Mouse (Mus musculus) heart, embryonic 15.5 days (tissue): ENCODE measurements around the gene Prrt4. TPM values are rescaled to one million over a fixed set of nuclear protein-coding genes. Genes with fewer than 3 reads are reported as not detected.

ENCODE experiments used
- ATAC-seq: fragments of 200-750 bp; cut with Nextera tagmentation; replicated peaks from 2 replicates; pipeline ENCODE4 v1.8.0; 2017; ENCODE audit warnings: low read depth, moderate TSS enrichment; ENCODE audit not compliant: insufficient number of reproducible peaks, insufficient read depth, low FRiP score
- H3K27ac ChIP-seq: fragments of 300-500 bp; sonication (generic); 2 replicates; pipeline ENCODE4 v1.5.1; 2015; ENCODE audit warnings: mild to moderate bottlenecking, inconsistent platforms
- H3K27me3 ChIP-seq: fragments of 300-500 bp; sonication (generic); 2 replicates; pipeline ENCODE4 v1.6.1; 2015; ENCODE audit warnings: inconsistent platforms
- H3K36me3 ChIP-seq: fragments of 300-500 bp; sonication (generic); 2 replicates; pipeline ENCODE4 v1.6.1; 2015; ENCODE audit warnings: mild to moderate bottlenecking, inconsistent platforms
- H3K4me1 ChIP-seq: fragments of 300-500 bp; sonication (generic); replicated peaks from 2 replicates; pipeline ENCODE4 v1.6.1; 2015; ENCODE audit warnings: inconsistent platforms
- H3K4me2 ChIP-seq: fragments of 300-500 bp; sonication (generic); 2 replicates; pipeline ENCODE4 v1.6.1; 2015; ENCODE audit warnings: inconsistent platforms, mild to moderate bottlenecking, moderate library complexity
- H3K4me3 ChIP-seq: fragments of 300-500 bp; sonication (generic); 2 replicates; pipeline ENCODE4 v1.5.1; 2015; ENCODE audit warnings: mild to moderate bottlenecking, inconsistent platforms
- H3K9ac ChIP-seq: fragments of 300-500 bp; sonication (generic); 2 replicates; pipeline ENCODE4 v1.6.1; 2015; ENCODE audit warnings: mild to moderate bottlenecking, inconsistent platforms
- H3K9me3 ChIP-seq: fragments of 300-500 bp; sonication (generic); replicated peaks from 2 replicates; pipeline ENCODE4 v1.6.1; 2016; ENCODE audit warnings: inconsistent platforms
- WGBS: fragments of 180-500 bp; shearing (Covaris S2); methylation state at CpG from one replicate; pipeline ENCODE4 v1.1.7; 2015; ENCODE audit warnings: mixed read lengths; 5-methylcytosine and 5-hydroxymethylcytosine counted together
- polyA plus RNA-seq: library from polyadenylated mRNA; unstranded; fragments of >200 nt; fragmentation: Nextera tagmentation; extraction: Ambion mirVana; gene quantifications from 2 replicates; pipeline ENCODE4 v1.2.1, GENCODE M21; 2015

Gene Prrt4
- polyA plus RNA-seq, 1 experiment from 2014 or later: 1.5 TPM

GRCm38 (mm10) chr6:29198309-29199222, 19.2 kb upstream of the Prrt4 start:
- Histone ChIP-seq H3K36me3 (peaks cover 6% of the 10 kb centered on the region; the same call in 1 of the 2 replicates), H3K9ac (peak overlapping the region; percentile 27; the same call in 1 of the 2 replicates), H3K4me1 (peaks cover 14% of the 10 kb centered on the region), H3K9me3 (no peaks in the 10 kb centered on the region), H3K27ac (no peak overlapping the region), H3K4me3 (peak overlapping the region; percentile 40), H3K4me2 (peak overlapping the region; percentile 72), H3K27me3 (peaks cover 12% of the 10 kb centered on the region)
- ATAC-seq: peak; percentile 48
- WGBS: 15% methylated on average over 25 of the region's 25 CpGs

- no peaks in the 10 kb centered on the region for H3K9me3 ChIP-seq
- peaks cover 18% of the 10 kb centered on the region for H3K27me3 ChIP-seq
- H3K27ac ChIP-seq: no peak overlapping the region
- ATAC-seq: no peak
- no peaks in the 10 kb centered on the region for H3K36me3 ChIP-seq
- peaks cover 14% of the 10 kb centered on the region for H3K4me1 ChIP-seq
- no peak overlapping the region for H3K4me3 ChIP-seq
- H3K4me2 ChIP-seq: no peak overlapping the region
- no peak overlapping the region for H3K9ac ChIP-seq
- 76% methylated on average over 5 of the region's 5 CpGs for WGBS
Measured at GRCm38 (mm10) chr6:29195846-29196698, 16.7 kb upstream of the Prrt4 start.

GRCm38 (mm10) chr6:29195146-29195545, 15.8 kb upstream of the Prrt4 start:
- Histone ChIP-seq H3K27me3 (peaks cover 18% of the 10 kb centered on the region), H3K9ac (no peak overlapping the region), H3K4me2 (no peak overlapping the region), H3K27ac (no peak overlapping the region), H3K4me1 (peaks cover 14% of the 10 kb centered on the region), H3K36me3 (no peaks in the 10 kb centered on the region), H3K9me3 (no peaks in the 10 kb centered on the region), H3K4me3 (no peak overlapping the region)
- WGBS: 84% methylated on average over 5 of the region's 5 CpGs
- no peak for ATAC-seq

GRCm38 (mm10) chr6:29193961-29194750, 14.8 kb upstream of the Prrt4 start:
- ATAC-seq: peak; percentile 80
- 37% methylated on average over 15 of the region's 15 CpGs for WGBS
- H3K4me1 ChIP-seq: peaks cover 14% of the 10 kb centered on the region

GRCm38 (mm10) chr6:29187936-29188335, 8.6 kb upstream of the Prrt4 start:
- H3K27ac ChIP-seq: no peak overlapping the region
- 0 out of 2 replicates have a peak, but pooled peaks cover 4% of the 10 kb centered on the region for H3K27me3 ChIP-seq
- no peak overlapping the region for H3K9ac ChIP-seq
- H3K9me3 ChIP-seq: no peaks in the 10 kb centered on the region
- H3K36me3 ChIP-seq: no peaks in the 10 kb centered on the region
- H3K4me3 ChIP-seq: no peak overlapping the region
- WGBS: 52% methylated on average over 1 of the region's 1 CpGs
- no peaks in the 10 kb centered on the region for H3K4me1 ChIP-seq
- no peak overlapping the region for H3K4me2 ChIP-seq
- no peak for ATAC-seq

More at GRCm38 (mm10) chr6:29193961-29194750, 14.8 kb upstream of the Prrt4 start:
- Histone ChIP-seq H3K36me3 (no peaks in the 10 kb centered on the region), H3K27me3 (peaks cover 18% of the 10 kb centered on the region), H3K9ac (peak overlapping the region; percentile 4; the same call in 1 of the 2 replicates), H3K4me2 (peak overlapping the region; percentile 28; the same call in 1 of the 2 replicates), H3K4me3 (no peak overlapping the region), H3K9me3 (no peaks in the 10 kb centered on the region), H3K27ac (peak overlapping the region; percentile 37)

GRCm38 (mm10) chr6:29179843-29180242, 459 bp upstream of the Prrt4 start:
- peaks cover 10% of the 10 kb centered on the region for H3K4me1 ChIP-seq
- H3K9me3 ChIP-seq: no peaks in the 10 kb centered on the region
- no peak overlapping the region for H3K27ac ChIP-seq
- no peaks in the 10 kb centered on the region for H3K36me3 ChIP-seq
- H3K27me3 ChIP-seq: peaks cover 67% of the 10 kb centered on the region
- peak overlapping the region; percentile 65; the same call in 1 of the 2 replicates for H3K9ac ChIP-seq
- no peak for ATAC-seq
- 50% methylated on average over 8 of the region's 8 CpGs for WGBS
- peak overlapping the region; percentile 65 for H3K4me3 ChIP-seq
- peak overlapping the region; percentile 98 for H3K4me2 ChIP-seq

GRCm38 (mm10) chr6:29177901-29178879, 1.2 kb downstream of the Prrt4 start:
- H3K36me3 ChIP-seq: no peaks in the 10 kb centered on the region
- H3K4me1 ChIP-seq: peaks cover 10% of the 10 kb centered on the region
- no peak overlapping the region for H3K9ac ChIP-seq
- H3K27ac ChIP-seq: no peak overlapping the region
- ATAC-seq: 0 out of 2 replicates have a peak, but pooled peaks have one; percentile 37
- no peaks in the 10 kb centered on the region for H3K9me3 ChIP-seq
- H3K4me2 ChIP-seq: peak overlapping the region; percentile 98
- 36% methylated on average over 17 of the region's 17 CpGs for WGBS
- peak overlapping the region; percentile 65 for H3K4me3 ChIP-seq
- peaks cover 84% of the 10 kb centered on the region for H3K27me3 ChIP-seq

GRCm38 (mm10) chr6:29175113-29175512, 4.3 kb downstream of the Prrt4 start:
- 50% methylated on average over 3 of the region's 3 CpGs for WGBS
- no peak overlapping the region for H3K27ac ChIP-seq
- no peaks in the 10 kb centered on the region for H3K36me3 ChIP-seq
- peaks cover 26% of the 10 kb centered on the region for H3K4me1 ChIP-seq
- no peak overlapping the region for H3K4me2 ChIP-seq
- H3K9ac ChIP-seq: no peak overlapping the region
- ATAC-seq: no peak
- peaks cover 94% of the 10 kb centered on the region for H3K27me3 ChIP-seq
- no peaks in the 10 kb centered on the region for H3K9me3 ChIP-seq
- no peak overlapping the region for H3K4me3 ChIP-seq

- Histone ChIP-seq H3K4me1 (peaks cover 26% of the 10 kb centered on the region), H3K4me3 (no peak overlapping the region), H3K36me3 (no peaks in the 10 kb centered on the region), H3K9me3 (no peaks in the 10 kb centered on the region), H3K27me3 (peaks cover 96% of the 10 kb centered on the region), H3K27ac (no peak overlapping the region), H3K9ac (no peak overlapping the region), H3K4me2 (no peak overlapping the region)
- no peak for ATAC-seq
- 20% methylated on average over 7 of the region's 7 CpGs for WGBS
Measured at GRCm38 (mm10) chr6:29174368-29174767, 5.0 kb downstream of the Prrt4 start.

GRCm38 (mm10) chr6:29170952-29171388, 8.4 kb downstream of the Prrt4 start:
- whole genome bisulfite sequencing: under 1% methylated on average over 38 of the region's 40 CpGs
- Histone ChIP-seq H3K4me1 (peaks cover 20% of the 10 kb centered on the region), H3K4me3 (peak overlapping the region; percentile 50), H3K9me3 (no peaks in the 10 kb centered on the region), H3K4me2 (peak overlapping the region; percentile 93), H3K36me3 (no peaks in the 10 kb centered on the region), H3K27ac (no peak overlapping the region), H3K9ac (peak overlapping the region; percentile 51), H3K27me3 (peaks cover 91% of the 10 kb centered on the region)
- peak; percentile 75 for ATAC-seq
